Comparison of ENCODE assay signal across 28 mouse cellular contexts in genomic region chr11:115317204-115317603, GRCm38 (mm10). TPM values are rescaled to one million over a fixed set of nuclear protein-coding genes. Genes with fewer than 3 reads are reported as not detected.
DNase-seq lines count a peak whose midpoint lies in the region; ATAC-seq and TF ChIP-seq lines count a peak whose summit lies in the region.
"Had no signal": no experiment of that assay in that cellular context is flagged by ENCODE, and none has a peak within 500 bp of the region (broad histone marks: within the 10 kb centered on the region; RNA-seq: fewer than 3 reads in every experiment).

No protein-coding gene starts in this region.

- no peak for TF ChIP-seq CTCF in gastrocnemius, adult 2 months (IDR thresholded peaks at IDR 0.05)
- no peak for TF ChIP-seq CTCF in liver, adult 2 months (IDR thresholded peaks at IDR 0.05; ENCODE audit: low read depth, low read length)
- 0 out of 2 replicates have a peak, but pooled peaks have one; percentile 2 for TF ChIP-seq CTCF in E14TG2a.4 (conservative IDR thresholded peaks at IDR 0.05; ENCODE audit: low read length)

- no peak overlapping the region for H3K4me2 ChIP-seq in liver, embryonic 12.5 days
- H3K4me2 ChIP-seq: embryonic facial prominence, embryonic 12.5 days; forebrain, embryonic 13.5 days; forebrain, embryonic 15.5 days had no signal

- H3K9me3 ChIP-seq in liver, embryonic 12.5 days (replicated peaks), result no peaks in the 10 kb centered on the region
- no peaks in the 10 kb centered on the region; the same call in 1 of the 2 replicates for H3K9me3 ChIP-seq in E14TG2a.4 (ENCODE audit: low read length)
- H3K9me3 ChIP-seq: embryonic facial prominence, embryonic 10.5 days; embryonic facial prominence, embryonic 12.5 days; forebrain, embryonic 13.5 days; forebrain, embryonic 15.5 days had no signal

- no peak overlapping the region for H3K27ac ChIP-seq in gastrocnemius, adult 2 months
- no peak overlapping the region for H3K27ac ChIP-seq in liver, adult 2 months (replicated peaks; ENCODE audit: insufficient read depth, low read depth, low read length)
- H3K27ac ChIP-seq in liver, embryonic 12.5 days, result no peak overlapping the region
- H3K27ac ChIP-seq: embryonic facial prominence, embryonic 10.5 days; embryonic facial prominence, embryonic 12.5 days; forebrain, embryonic 13.5 days; forebrain, embryonic 15.5 days had no signal

- peak; percentile 12 for DNase-seq in adrenal gland, adult 2 months
- DNase-seq in adrenal gland, adult (ENCODE audit: inconsistent age in 2 of 2, low spot score in 1 of 2), result no peak
- peak; percentile 51 for DNase-seq in gastrocnemius, adult 2 months
- no peak for DNase-seq in gastrocnemius, postnatal 14 days
- DNase-seq in liver, adult 2 months (ENCODE audit: extremely low read depth, low read depth, low spot score), result peak; percentile 73
- DNase-seq in thymus, adult 18-20 months, result no peak
- DNase-seq: adrenal gland, adult 8-10 months; adrenal gland, postnatal 36 days; B cell, adult 2 months; cerebellum, adult 11-12 months; cerebellum, adult 2 months; cerebellum, adult 9-10 months; cerebellum, postnatal 10 days; cerebellum, postnatal 25 days; forebrain, postnatal 0 days had no signal

- H3K36me3 ChIP-seq in liver, adult 2 months (ENCODE audit: control insufficient read depth, insufficient read depth, low read length), result no peaks in the 10 kb centered on the region
- no peaks in the 10 kb centered on the region for H3K36me3 ChIP-seq in liver, embryonic 12.5 days
- no peaks in the 10 kb centered on the region for H3K36me3 ChIP-seq in E14TG2a.4 (ENCODE audit: insufficient read depth, low read length)
- H3K36me3 ChIP-seq: embryonic facial prominence, embryonic 10.5 days; embryonic facial prominence, embryonic 12.5 days; forebrain, embryonic 15.5 days had no signal

- ATAC-seq in liver, embryonic 12.5 days, result no peak
- ATAC-seq: CD4-positive, CD25-positive, alpha-beta regulatory T cell, adult 4 months; forebrain, embryonic 13.5 days; forebrain, embryonic 15.5 days; forebrain, postnatal 0 days had no signal

- H3K4me3 ChIP-seq in gastrocnemius, adult 2 months, result no peak overlapping the region
- H3K4me3 ChIP-seq in liver, adult 2 months (ENCODE audit: insufficient read depth, low read depth, low read length), result no peak overlapping the region
- H3K4me3 ChIP-seq in liver, embryonic 12.5 days, result no peak overlapping the region
- H3K4me3 ChIP-seq in E14TG2a.4 (replicated peaks; ENCODE audit: low read length), result no peak overlapping the region
- H3K4me3 ChIP-seq: embryonic facial prominence, embryonic 12.5 days; forebrain, embryonic 13.5 days; forebrain, embryonic 15.5 days had no signal

- TF ChIP-seq POLR2A in liver, adult 2 months (IDR thresholded peaks at IDR 0.05; ENCODE audit: extremely low read depth, insufficient read depth, low read length), result no peak

- H3K79me2 ChIP-seq in liver, adult 2 months (ENCODE audit: control insufficient read depth, insufficient read depth, low read length), result no peaks in the 10 kb centered on the region

- no peak overlapping the region for H3K9ac ChIP-seq in liver, adult 2 months (ENCODE audit: low read depth, low read length)
- H3K9ac ChIP-seq in liver, embryonic 12.5 days, result no peak overlapping the region
- H3K9ac ChIP-seq: embryonic facial prominence, embryonic 12.5 days; forebrain, embryonic 13.5 days; forebrain, embryonic 15.5 days; forebrain, postnatal 0 days had no signal

- peaks cover 9% of the 10 kb centered on the region; the same call in 1 of the 2 replicates for H3K27me3 ChIP-seq in liver, adult 2 months (ENCODE audit: control insufficient read depth, insufficient read depth, low read length)
- peaks cover 100% of the 10 kb centered on the region for H3K27me3 ChIP-seq in liver, embryonic 12.5 days (replicated peaks)
- H3K27me3 ChIP-seq in E14TG2a.4 (ENCODE audit: insufficient read depth, low read length), result peaks cover 97% of the 10 kb centered on the region

- H3K4me1 ChIP-seq in liver, adult 2 months (ENCODE audit: control insufficient read depth, insufficient read depth, low read length), result no peaks in the 10 kb centered on the region
- peaks cover 17% of the 10 kb centered on the region for H3K4me1 ChIP-seq in liver, embryonic 12.5 days
- peaks cover 40% of the 10 kb centered on the region for H3K4me1 ChIP-seq in E14TG2a.4 (replicated peaks; ENCODE audit: low read depth, low read length)

- 61% methylated on average over 7 of the region's 7 CpGs for WGBS in liver, adult 2 months
- 51% methylated on average over 7 of the region's 7 CpGs for WGBS in liver, embryonic 12.5 days (ENCODE audit: insufficient replicate concordance)

- intact Hi-C loops in gastrocnemius, adult 2 months (cut with DNase I), result no loop called here
- intact Hi-C loops in gastrocnemius, postnatal 14 days (cut with DNase I; ENCODE audit: low total_unique reads), result no loop called here

RNA-seq across cellular contexts. Expression of gene Ush1g, which starts 4.6 kb away (rescaled TPM):
- under 1 TPM; 0.49 to 0.69 TPM for total RNA-seq in adrenal gland, adult 2 months (2021)
- polyA plus RNA-seq in adrenal gland, adult 2 months (2012; rRNA removed), result 0.50 and 0.52 TPM in 2 replicates
- under 1 TPM; 0.61 to 0.81 TPM for total RNA-seq in gastrocnemius, adult 2 months (2021)
- under 1 TPM; 0.25 to 0.73 TPM for total RNA-seq in gastrocnemius, postnatal 14 days (2021)
- 0.20 and 0.28 TPM in 2 replicates for total RNA-seq in liver, adult 2 months (2014; rRNA removed)
- 0.26 and 0.50 TPM in 2 replicates for polyA plus RNA-seq in liver, adult 2 months (2012; rRNA removed)
- 0.25 and 0.32 TPM in 2 replicates for polyA plus RNA-seq in liver, embryonic 12.5 days (2016; fragmentation: Nextera tagmentation; extraction: Ambion mirVana)
- total RNA-seq: ES-E14, MEL had no signal
- polyA plus RNA-seq: CD4-positive, CD25-positive, alpha-beta regulatory T cell, adult 4 months; embryonic facial prominence, embryonic 14.5 days; forebrain, embryonic 11.5 days; forebrain, embryonic 13.5 days had no signal

RNA-seq across cellular contexts. Expression of gene Otop2, which starts 10.2 kb away (rescaled TPM):
- not detected for total RNA-seq in adrenal gland, adult 2 months (2021)
- 0.12 TPM in 1 of 2 replicates, not detected in the other for polyA plus RNA-seq in adrenal gland, adult 2 months (2012; rRNA removed)
- not detected for total RNA-seq in gastrocnemius, adult 2 months (2021)
- not detected for total RNA-seq in gastrocnemius, postnatal 14 days (2021)
- total RNA-seq in liver, adult 2 months (2014; rRNA removed), result not detected in 2 replicates
- polyA plus RNA-seq in liver, adult 2 months (2012; rRNA removed), result not detected in 2 replicates
- polyA plus RNA-seq in liver, embryonic 12.5 days (2016; fragmentation: Nextera tagmentation; extraction: Ambion mirVana), result not detected in 2 replicates
- total RNA-seq: adrenal gland, adult 8-10 months; adrenal gland, postnatal 36 days; CH12.LX; forebrain, postnatal 0 days; MEL had no signal
- polyA plus RNA-seq: CD4-positive, CD25-positive, alpha-beta regulatory T cell, adult 4 months; embryonic facial prominence, embryonic 10.5 days; embryonic facial prominence, embryonic 14.5 days; forebrain, embryonic 11.5 days; forebrain, embryonic 13.5 days; forebrain, embryonic 15.5 days had no signal

RNA-seq across cellular contexts. Expression of gene Otop3, which starts 17.3 kb away (rescaled TPM):
- not detected for total RNA-seq in adrenal gland, adult 2 months (2021)
- 0.07 TPM in 1 of 2 replicates, not detected in the other for polyA plus RNA-seq in adrenal gland, adult 2 months (2012; rRNA removed)
- total RNA-seq in gastrocnemius, adult 2 months (2021), result not detected
- not detected for total RNA-seq in gastrocnemius, postnatal 14 days (2021)
- not detected in 2 replicates for total RNA-seq in liver, adult 2 months (2014; rRNA removed)
- polyA plus RNA-seq in liver, adult 2 months (2012; rRNA removed), result not detected in 2 replicates
- not detected in 2 replicates for polyA plus RNA-seq in liver, embryonic 12.5 days (2016; fragmentation: Nextera tagmentation; extraction: Ambion mirVana)
- total RNA-seq: adrenal gland, adult 8-10 months; adrenal gland, postnatal 36 days; CH12.LX; ES-E14; MEL had no signal
- polyA plus RNA-seq: CD4-positive, CD25-positive, alpha-beta regulatory T cell, adult 4 months; cortical plate, adult 2 months; embryonic facial prominence, embryonic 10.5 days; embryonic facial prominence, embryonic 12.5 days; forebrain, embryonic 11.5 days; forebrain, embryonic 13.5 days had no signal

RNA-seq across cellular contexts. Expression of gene Fads6, which starts 19.7 kb away (rescaled TPM):
- total RNA-seq in adrenal gland, adult 2 months (2021), result 10 to 100 TPM; 56.7 to 76.5 TPM
- 87.7 and 93.1 TPM in 2 replicates for polyA plus RNA-seq in adrenal gland, adult 2 months (2012; rRNA removed)
- total RNA-seq in gastrocnemius, adult 2 months (2021), result 1 to 10 TPM; 2.4 to 5.4 TPM
- 1 to 10 TPM; 1.6 to 1.7 TPM for total RNA-seq in gastrocnemius, postnatal 14 days (2021)
- total RNA-seq in liver, adult 2 months (2014; rRNA removed), result 56.1 and 78.8 TPM in 2 replicates
- polyA plus RNA-seq in liver, adult 2 months (2012; rRNA removed), result 55.3 and 66.0 TPM in 2 replicates
- 2.2 and 2.4 TPM in 2 replicates for polyA plus RNA-seq in liver, embryonic 12.5 days (2016; fragmentation: Nextera tagmentation; extraction: Ambion mirVana)

RNA-seq across cellular contexts. Expression of gene Fdxr, which starts 40.4 kb away (rescaled TPM):
- total RNA-seq in adrenal gland, adult 2 months (2021), result 1,000 to 10,000 TPM; 1,196 to 1,476 TPM
- polyA plus RNA-seq in adrenal gland, adult 2 months (2012; rRNA removed), result 2,178 and 2,420 TPM in 2 replicates
- total RNA-seq in gastrocnemius, adult 2 months (2021), result 1 to 10 TPM; 2.9 to 4.4 TPM
- total RNA-seq in gastrocnemius, postnatal 14 days (2021), result 1 to 10 TPM; 5.4 to 6.0 TPM
- total RNA-seq in liver, adult 2 months (2014; rRNA removed), result 13.7 and 15.8 TPM in 2 replicates
- 28.3 and 28.4 TPM in 2 replicates for polyA plus RNA-seq in liver, adult 2 months (2012; rRNA removed)
- 17.1 and 17.8 TPM in 2 replicates for polyA plus RNA-seq in liver, embryonic 12.5 days (2016; fragmentation: Nextera tagmentation; extraction: Ambion mirVana)

Comparison
In these comparisons a context has a peak if more than half of its experiments do, and no peak if none do; other contexts are left out.
1. DNase-seq: peak in adrenal gland, adult 2 months (single experiment), gastrocnemius, adult 2 months (single experiment) and liver, adult 2 months (single experiment); none in adrenal gland, adult (0 of 2), gastrocnemius, postnatal 14 days (single experiment) and thymus, adult 18-20 months (0 of 2).